Mouse (Mus musculus): Measurements from ENCODE around the gene Tns1.
"Not testable (repeated sequence)": the region's sequence is repeated elsewhere in the genome, so short reads cannot be mapped to it uniquely, and the experiment has no call there.

The Tns1 gene

DNA sequence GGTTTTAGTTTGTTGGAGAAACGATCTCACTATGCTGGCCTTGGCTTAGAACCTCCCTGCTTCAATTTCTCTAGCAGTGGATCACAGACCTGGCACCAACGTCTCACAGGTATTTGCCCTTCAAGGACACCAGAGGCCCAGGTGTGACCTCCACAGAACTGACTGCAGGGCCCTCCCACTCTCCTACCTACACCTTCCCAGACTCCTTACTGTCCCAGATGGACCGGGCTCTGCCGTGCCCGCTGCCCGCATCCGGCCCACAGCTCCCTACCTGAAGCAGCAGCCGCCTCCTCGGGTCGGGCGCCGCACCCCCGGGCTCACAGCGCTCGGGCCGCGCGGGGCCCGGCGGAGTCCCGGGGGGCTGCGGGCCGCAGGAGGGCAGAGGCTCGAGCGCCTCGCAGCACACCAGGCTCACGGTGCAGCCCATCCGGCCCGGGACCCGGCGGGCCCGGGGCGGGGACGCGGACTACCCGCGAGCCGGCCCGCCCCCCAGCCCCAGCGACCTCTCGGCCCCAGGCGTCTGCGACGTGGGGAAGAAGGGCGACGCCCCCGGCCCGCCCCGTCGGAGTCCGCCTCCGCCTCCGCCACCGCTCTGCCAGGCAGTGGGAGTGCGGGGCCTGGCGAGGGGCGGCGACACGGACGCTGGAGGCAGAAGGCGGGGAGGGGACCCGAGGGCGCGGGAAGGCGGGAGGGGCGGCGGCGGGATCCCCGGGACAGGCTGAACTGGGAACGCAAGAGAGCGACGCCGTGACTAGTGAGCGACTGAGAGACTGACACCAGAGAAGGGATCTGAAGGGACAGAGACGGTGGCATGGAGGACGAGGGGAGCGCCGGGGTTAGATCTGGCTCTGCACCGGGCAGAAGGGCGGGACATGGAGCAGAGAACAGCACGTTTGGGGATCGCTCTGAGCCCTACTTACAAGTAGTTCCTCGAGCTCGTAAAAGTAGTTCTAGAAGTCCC, at the start of gene Tns1:
TSS of gene Tns1 (minus strand) at position 429 of the 961 bp plus-strand sequence.
- DNase-seq = peak; percentile 18 to 37

DNA sequence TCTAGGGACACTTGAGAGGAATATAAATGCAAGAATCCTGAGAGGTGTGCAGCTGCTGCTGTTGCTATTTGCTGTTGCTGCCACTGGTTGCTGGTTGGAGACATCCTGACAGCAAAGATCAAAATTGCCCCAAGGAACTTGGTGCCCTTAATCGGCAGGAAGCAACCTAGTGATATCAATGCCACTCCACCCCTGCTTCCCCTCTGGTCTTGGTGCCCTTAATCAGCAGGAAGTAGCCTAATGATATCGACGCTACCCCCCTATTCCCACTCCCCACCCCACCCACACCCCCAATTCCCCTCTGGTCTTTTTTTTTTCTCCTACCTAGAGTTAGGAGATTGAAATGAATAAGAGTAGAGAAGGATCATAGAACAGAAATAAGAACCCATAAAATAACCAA, 48.5 kb upstream of the Tns1 start:
- DNase-seq = no peak

DNA sequence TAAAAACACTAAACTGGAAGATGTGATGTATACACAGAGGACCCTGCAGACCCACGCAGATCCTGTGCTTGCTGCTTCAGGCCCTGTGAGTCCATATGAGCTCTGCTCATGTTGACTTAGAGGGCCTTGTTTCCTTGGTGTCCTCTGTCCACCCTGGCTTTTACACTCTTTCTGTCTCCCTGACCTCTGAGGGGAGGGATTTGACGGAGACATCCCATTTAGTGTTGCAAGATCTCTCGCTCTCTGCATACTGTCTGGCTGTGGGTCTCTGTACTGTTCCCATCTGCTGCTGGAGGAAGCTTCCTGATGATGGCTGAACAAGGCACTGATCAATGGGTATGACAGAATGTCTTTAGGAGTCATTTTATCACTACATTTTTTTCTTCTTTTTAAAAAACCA, 45.5 kb upstream of the Tns1 start:
- no peak for DNase-seq

DNA sequence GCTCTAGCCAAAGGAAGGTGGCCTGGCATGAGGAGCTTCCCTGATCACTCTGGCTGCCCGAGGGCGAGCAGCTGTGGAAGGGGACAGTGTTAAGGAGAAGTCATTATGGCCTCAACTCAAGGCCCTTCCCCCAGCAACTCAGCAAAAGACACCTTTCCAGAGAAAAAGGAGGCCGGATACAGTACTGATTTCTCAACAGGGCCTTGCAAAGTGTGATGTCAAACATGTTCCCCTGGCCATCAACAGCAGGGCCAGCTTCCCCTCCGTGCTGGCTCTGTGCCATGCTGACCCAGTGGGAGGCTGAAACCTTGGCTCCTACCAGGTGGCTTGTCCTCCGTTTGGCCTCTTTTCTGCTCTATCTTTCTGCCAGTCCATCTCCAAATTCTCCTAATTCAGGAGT, 42.9 kb upstream of the Tns1 start:
- no peak for DNase-seq

DNA sequence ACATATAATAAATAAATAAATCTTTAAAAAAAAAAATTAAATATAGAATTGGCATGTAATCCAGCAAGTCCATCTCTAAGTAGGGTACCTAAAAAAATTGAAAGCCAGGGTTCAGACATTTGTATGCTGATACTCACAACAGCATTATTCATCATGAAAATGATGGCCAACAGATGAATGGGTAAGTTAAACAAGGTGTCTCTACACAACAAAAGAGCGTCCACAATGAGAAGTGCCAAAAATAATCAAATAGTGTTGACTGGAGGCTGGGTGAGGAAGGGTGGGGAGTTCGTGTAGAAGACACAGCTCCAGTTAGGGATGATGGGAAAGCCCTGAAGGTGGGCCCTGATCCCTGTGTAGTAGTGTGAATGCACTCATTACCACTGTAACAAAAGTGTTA, 35.8 kb upstream of the Tns1 start:
- DNase-seq = no peak

DNA sequence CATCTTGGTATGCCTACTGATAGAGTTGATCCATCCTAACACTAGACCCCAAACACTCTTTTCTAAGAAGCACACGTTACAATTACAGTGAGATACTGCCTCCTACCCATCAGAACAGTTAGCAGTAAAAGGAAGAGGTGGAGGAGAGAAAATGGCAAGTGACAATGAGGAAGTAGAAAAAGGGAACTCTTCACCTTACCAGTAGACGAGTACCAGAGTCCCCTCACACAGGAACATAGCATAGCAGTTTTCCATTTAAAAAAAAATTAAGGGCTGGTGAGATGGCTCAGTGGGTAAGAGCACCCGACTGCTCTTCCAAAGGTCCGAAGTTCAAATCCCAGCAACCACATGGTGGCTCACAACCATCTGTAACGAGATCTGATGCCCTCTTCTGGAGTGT, 35.4 kb upstream of the Tns1 start:
- DNase-seq = not testable (repeated sequence)

DNA sequence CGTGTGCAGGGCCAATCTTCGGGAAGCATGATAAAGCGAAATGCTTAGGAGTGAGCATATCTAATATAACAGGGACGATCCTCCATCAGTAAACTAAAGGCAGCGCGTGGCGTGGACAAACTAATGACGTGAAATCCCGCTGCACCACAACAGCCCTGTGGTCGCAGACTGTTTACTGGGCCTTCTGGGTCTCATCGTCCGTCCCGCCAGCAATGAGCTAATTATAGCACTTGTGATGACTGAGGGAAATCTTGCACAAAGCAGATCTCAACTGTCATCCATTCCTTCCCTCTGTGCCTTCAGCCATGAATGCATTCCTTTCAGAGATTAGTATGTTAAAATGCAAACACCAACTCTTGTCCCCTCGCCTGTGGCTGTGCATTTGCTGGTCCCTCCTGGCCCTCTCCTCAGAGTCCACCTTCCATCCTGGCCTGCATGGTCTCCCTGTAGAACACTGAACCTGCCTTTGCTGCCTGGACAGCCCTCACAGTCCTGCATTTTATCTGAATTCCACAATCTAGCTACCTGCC, 32.2 kb upstream of the Tns1 start:
- no peak for DNase-seq

DNA sequence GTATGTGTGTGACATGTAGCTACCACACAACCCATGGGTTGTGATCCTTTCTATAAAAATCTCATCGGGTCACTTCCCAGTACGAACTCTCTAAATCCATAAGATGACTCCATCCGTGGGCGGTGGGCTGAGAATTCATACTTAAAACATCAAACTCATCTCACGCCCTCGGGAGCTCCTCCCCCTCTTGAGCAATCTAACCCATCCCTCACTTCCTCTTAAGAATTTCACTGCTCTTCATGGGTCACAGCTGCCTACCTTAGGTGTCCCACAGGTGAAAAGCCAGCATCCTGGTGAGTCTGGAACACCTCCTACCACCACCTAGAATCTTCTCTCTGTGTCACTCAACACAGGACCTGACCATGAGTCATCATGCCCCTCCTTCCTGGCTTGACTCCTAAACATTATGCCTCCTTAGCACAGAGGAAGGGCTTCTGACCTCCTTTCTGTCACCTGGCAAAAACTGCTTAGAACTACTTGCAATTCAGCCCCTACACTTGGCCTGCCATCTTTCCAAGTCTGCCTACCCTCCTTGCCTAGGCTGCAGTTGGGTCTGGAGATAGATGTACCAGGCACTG, 31.3 kb upstream of the Tns1 start:
- DNase-seq = no peak

DNA sequence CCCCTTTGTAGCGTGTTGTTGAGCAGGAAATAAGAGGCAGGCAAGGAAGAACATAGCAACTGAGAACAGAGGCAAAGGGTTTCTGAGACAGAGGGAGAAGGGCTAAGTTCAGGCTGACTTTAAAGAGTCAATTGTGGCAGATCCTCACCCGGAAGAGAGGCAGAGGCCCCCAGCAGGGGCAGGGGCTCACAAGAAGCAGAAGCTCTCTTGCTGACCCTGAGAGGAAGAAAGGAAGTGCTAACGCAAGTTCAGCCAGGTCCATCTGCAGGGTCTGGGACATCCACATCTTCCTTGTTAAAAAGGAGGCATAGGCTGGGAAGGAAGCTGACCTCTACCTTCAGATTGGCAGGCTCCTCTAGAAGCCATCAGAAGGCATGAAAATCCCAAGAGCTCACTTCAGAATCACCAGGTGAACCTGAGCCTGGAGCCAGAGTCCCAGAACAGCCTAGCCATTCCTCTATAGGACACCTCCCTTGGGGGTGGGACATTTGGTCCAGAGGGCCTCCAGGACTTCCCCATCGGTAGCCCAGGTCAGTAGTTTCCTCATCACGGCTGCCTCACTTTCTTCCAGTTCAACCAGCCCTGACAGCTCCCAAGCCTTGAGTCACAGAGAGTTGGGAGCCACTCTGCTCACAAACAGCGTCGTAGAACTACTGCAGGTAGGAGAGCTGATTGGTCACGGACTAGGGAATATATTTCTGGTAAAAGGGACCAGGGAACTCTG, 29.4 kb upstream of the Tns1 start, which contains the start of gene Cxcr2:
TSS of gene Cxcr2 (plus strand) at position 529 of the 724 bp plus-strand sequence.
- no peak for DNase-seq

DNA sequence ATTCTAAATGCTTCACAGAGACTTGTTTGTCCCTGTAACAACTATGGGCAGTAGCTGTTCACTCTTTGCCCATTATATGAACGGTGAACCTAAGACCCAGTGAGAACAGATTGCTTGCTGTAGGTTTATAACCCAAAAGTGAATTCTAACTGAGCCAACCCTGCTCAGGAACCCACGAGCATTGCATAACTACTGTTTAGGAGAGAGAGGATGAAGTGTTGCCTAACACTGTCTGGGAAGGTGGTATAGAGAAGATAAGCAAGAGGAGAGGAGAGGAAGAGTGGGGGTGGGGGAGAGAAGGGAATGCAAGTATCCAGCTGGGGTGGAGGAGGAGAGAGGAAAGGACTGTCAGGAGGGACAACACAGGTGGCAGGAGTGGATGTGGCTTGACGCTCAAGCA, 26.8 kb upstream of the Tns1 start:
- DNase-seq = no peak

DNA sequence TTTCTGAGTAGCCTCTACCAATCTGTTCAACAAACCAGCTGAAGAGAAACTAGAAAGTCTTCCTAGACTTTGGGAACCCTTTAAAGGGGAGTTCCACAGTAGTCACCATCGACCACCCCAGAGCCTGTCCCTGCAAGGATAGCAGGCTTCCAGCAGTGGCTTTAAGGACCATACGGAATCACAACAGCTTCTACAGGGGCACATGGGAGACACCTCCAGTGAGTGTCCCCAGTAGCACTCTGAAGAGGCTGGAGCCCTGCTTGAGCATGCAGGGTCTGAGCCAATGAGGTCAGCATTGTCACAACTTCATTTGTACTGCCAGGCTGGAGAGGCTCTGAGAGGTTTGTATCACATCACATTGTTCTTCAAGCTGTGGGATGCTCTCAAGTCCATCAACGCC, 25.9 kb upstream of the Tns1 start:
- DNase-seq = no peak

DNA sequence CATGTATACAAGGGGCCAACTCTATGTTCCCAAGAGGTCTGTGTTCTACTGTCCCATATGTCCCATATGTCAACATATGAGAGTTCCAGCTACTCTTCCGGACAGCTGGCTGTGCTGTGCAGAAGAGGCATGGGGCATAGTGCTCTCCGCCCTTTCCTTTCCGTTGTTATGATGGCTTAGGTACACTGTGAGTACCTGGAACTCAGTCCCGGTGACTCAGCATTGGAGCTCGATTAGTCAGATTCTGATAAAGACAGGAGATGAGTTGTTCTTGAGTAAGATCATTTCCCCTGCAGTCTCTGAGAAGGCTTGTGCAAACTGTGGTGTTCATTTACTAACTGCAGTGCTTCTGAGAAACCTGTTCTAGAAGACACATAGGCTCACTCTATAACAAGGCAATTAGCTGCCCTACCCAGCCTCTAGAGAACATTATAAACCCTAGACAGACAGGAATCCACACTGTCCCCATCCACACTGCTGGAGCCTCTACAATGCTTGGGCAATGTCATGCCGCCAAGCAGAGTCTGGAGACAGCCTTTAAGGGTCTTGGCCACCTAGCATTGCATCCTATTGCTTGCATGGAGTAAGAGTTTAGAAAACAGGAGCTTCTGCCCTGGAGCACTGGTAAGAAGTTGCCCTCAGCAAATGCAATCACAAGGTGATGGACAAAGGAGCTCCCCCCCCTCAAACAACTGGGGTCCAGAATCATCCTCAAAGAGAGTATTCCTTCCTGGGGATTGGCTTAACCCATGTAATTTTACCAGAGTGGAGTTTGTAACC, 25.0 kb upstream of the Tns1 start:
- DNase-seq = no peak

DNA sequence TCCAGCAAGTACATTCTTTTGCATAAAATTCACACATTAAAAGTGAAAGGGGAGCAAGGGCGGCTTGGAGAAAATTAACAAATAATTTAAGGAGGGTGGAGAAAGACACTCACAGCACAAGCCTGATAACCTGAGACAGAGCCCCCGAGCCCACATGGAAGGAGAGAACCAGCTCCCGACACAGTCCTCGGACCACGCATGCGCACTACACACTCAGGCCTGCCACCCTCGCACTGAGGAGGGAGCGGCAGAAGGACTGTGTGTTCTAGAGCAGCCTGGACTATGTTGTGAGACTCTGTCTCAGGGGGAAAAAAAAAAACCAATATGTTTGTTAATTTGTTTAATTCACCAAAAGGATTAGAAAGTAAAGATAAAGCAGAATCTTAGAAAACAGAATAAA, 17.5 kb upstream of the Tns1 start:
- DNase-seq = no peak

DNA sequence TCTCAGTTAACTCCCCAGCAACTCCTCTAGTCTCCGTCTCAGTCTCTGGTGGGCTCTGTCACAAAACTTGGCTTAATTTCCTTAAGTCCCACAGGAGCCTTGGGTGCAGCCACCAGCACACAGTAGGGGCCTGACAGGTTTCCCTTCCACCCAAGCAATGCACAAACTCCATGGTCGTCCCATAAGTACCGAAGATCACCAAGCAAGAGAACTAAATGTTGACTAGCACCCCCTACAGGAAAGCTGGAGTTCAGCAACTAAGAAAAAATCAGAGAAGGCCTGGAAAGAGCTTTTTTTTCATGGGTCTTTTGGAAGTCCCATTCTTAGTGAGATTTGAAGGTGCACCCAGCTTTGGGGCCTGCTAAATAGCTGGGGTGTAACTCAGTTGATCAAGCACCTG, 15.2 kb upstream of the Tns1 start:
- no peak for DNase-seq

DNA sequence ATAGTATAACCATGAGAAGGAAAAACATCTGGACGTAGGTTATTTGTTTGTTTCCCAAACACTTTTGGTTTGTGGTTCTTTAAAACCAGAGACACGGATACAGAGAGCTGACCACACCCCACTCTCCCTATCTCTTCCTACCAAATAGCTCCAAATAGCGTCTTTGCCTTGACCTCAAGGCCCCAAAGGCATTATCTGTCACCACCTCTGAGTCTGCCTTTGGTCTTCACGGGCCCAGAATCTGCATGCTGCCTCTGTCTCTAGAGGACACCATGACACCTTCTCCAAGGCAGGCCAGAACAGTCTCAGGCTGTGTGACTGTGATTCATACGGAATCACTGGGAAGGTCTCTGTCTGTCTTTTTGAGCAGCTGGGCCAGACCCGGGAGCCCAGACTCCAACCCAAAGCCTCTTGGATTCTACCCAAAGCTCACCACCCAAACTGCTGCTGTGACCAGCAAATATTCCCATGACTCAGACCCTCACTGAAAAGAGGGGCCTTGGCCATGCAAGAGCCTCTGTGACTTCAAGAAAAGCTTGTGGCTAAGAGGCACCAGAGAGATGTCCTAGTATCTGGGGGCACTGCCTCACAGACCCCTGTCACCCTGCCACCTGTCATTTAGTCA, 11.2 kb upstream of the Tns1 start:
- DNase-seq = no peak

DNA sequence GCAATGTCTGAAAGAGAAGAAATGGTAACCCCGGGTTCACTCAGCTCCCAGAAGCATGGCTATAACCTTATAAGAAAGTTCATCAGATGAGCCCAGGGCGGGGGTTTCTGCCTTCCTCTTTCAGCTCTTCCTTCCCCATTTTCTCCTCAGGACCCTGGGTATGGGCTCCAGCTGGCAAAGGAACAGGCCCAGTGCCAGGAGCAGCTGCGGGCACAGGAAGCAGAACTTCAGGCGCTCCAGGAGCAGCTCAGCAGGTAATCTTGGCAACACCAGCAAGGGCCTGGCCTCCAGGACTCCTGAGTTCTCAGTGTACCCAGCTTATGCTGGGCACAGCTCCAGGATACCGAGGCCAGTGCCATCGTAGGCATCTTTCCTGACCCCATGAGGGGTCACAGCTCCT, 9.7 kb upstream of the Tns1 start:
- DNase-seq = no peak

DNA sequence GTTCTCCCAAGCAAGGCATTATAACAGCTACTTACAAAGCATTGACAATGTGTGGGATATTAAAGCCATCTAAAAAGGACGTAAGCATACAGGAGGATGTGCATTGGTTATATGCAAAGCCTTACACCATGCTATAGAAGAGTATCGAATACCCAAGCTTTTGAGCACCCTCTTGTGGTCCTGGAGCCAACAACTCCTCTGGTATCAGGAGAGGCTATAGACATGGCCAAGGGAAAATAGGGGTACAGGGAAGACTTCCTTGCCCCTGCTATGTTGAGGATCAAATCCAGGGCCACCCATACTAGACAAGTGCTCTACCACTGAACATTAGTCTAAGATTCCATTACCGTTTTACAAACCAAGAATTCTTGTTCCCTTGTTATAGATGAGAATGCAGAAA, 7.8 kb upstream of the Tns1 start:
- no peak for DNase-seq

DNA sequence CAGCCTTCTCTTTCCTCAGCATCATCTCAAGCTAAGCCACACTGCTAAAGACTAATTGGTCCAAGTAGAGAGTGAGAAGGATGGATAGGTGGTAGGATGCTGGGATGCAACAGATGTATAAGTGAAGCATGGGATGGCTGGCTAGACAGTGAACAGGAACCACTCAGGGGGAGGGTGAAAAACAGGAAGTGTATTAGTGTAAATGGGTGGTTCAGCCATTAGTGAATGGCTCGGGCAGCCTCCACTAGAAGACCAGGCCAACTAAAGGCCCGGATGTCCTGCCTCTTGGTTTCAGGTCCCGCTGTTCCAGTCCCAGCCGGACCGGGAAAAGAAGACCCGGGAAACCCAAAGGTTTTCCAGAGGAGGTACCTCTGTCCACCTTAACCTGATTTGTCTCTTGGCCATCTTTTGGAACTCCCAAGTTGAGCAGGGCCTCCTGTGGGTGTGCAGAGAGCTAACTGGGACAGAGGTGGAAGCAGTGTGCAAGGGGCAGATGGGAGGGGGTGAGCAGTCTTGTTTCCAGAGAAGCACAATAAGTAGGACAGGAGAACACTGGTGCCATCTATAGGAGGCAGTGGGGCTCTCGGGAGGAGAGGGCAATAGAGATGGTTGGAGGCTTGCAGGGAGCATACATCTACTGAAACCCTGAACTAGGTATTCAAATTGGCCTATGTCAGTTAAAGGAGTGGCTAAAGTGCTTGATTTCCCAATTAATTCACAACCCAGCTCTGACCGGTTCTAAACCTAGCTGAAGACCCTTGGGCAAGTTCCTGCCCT, 6.8 kb upstream of the Tns1 start:
- no peak for DNase-seq

DNA sequence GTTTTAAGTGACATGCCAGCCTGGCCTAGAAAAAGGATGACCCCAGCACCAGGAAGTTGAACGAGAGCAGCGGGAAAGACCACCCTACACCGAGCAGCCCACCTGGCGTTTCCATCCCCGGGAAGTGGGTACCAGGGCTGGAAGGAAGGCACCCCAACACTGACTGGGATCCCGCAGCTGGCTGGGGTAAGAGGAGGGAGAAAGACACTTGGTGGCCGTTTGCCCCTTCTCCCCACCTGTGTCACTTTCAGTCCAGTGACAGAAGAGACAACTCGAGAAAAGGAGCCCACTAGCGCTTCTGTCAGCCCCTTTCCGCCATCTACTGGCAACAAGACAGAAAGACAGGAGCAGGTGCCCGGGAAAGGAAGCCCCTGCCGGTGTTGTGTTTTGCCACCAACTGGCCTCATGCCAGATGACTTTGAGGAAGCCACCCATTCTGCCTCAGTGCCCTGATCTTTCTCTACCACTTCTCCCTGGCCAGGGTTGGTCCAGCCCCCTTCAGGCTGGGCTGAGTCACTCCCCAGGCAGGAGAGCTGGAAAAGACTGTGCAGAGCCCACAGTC, 823 bp upstream of the Tns1 start, which contains the start of gene Rufy4:
TSS of gene Rufy4 (plus strand) at position 551 of the 562 bp plus-strand sequence.
- DNase-seq = peak; percentile 69 to 70

DNA sequence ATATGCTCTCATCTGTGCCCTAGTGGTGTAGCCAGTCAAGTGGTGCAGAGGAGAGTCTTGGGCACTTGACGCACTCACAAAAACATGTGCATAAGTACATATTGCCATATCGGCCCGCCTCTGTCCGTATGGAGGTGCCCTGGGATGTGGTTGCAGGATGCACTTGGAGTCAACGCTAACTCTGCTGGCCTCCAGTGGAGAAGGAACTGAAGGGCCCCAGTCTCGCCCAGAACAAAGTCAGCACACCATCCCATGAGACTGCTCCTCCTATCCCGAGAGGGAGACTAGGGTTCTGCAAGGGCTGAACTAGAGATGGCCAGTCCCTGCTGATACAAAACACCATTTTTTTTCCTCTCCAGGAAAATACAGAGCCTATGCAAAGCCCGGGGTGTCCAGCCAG, 1.0 kb downstream of the Tns1 start:
- DNase-seq = no peak

Measured in spleen, adult 18-20 months (tissue).